In the genomic region with DNA sequence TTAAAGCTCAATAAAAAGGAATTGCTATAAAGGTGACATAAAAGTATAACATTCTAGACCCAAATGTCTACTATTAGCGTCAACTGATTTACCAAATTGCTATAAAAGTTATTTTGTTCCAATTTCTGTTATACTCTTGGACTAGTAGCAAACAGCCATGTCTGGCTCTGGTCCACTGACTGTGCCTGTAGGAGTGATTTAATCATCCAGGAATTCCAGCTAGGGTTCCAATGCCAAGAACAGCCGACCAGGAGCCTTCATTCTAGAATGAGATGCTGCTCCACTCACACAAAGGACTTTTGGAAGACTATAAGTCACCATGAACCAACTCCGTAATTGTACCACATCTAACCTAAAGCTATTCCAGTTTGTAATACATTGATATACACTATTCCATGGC, we compare ENCODE assay signal across 16 mouse cellular contexts.
A peak's percentile ranks its signal among the peaks of the same experiment; 100 is the strongest.
DNase-seq lines count a peak whose midpoint lies in the region; ATAC-seq lines count a peak whose summit lies in the region.
"Had no signal": no experiment of that assay in that cellular context is flagged by ENCODE, and none has a peak within 500 bp of the region (broad histone marks: within the 10 kb centered on the region; RNA-seq: fewer than 3 reads in every experiment).

No protein-coding gene starts in this region.

- no peak overlapping the region for H3K4me2 ChIP-seq in midbrain, embryonic 16.5 days (ENCODE audit: low read length)
- H3K4me2 ChIP-seq: hindbrain, embryonic 13.5 days; midbrain, embryonic 13.5 days had no signal

- H3K27me3 ChIP-seq in midbrain, embryonic 16.5 days (ENCODE audit: control insufficient read depth, insufficient read depth, low read depth, low read length), result no peaks in the 10 kb centered on the region
- H3K27me3 ChIP-seq: hindbrain, embryonic 13.5 days; midbrain, embryonic 13.5 days had no signal

- H3K4me3 ChIP-seq in midbrain, embryonic 16.5 days (ENCODE audit: low read depth, low read length), result no peak overlapping the region
- H3K4me3 ChIP-seq: hindbrain, embryonic 13.5 days; midbrain, embryonic 13.5 days had no signal

- no peak overlapping the region for H3K9ac ChIP-seq in midbrain, embryonic 16.5 days (ENCODE audit: low read depth, low read length)
- H3K9ac ChIP-seq: hindbrain, embryonic 13.5 days; midbrain, embryonic 13.5 days had no signal

- H3K4me1 ChIP-seq in midbrain, embryonic 16.5 days (ENCODE audit: control insufficient read depth, insufficient read depth, low read length), result no peaks in the 10 kb centered on the region
- H3K4me1 ChIP-seq: hindbrain, embryonic 13.5 days; midbrain, embryonic 13.5 days had no signal

- no peak for ATAC-seq in midbrain, embryonic 16.5 days
- ATAC-seq: intestine, embryonic 16.5 days; midbrain, embryonic 13.5 days had no signal

- no peak overlapping the region for H3K27ac ChIP-seq in midbrain, embryonic 16.5 days (ENCODE audit: low read length)
- H3K27ac ChIP-seq: hindbrain, embryonic 13.5 days; midbrain, embryonic 13.5 days had no signal

- WGBS in midbrain, embryonic 16.5 days, result 87% methylated on average over 3 of the region's 3 CpGs

- intact Hi-C loops in heart, postnatal 36 days (cut with DNase I), result no loop called here

- no peaks in the 10 kb centered on the region for H3K36me3 ChIP-seq in midbrain, embryonic 16.5 days (ENCODE audit: control insufficient read depth, insufficient read depth, low read length)
- H3K36me3 ChIP-seq: hindbrain, embryonic 13.5 days; midbrain, embryonic 13.5 days had no signal

- H3K9me3 ChIP-seq in midbrain, embryonic 16.5 days (replicated peaks; ENCODE audit: control insufficient read depth, low read length, poor library complexity, severe bottlenecking), result no peaks in the 10 kb centered on the region
- H3K9me3 ChIP-seq: hindbrain, embryonic 13.5 days; midbrain, embryonic 13.5 days had no signal

- DNase-seq in adrenal gland, adult 2 months, result peak; percentile 2
- DNase-seq in adrenal gland, postnatal 25 days, result no peak
- peak; percentile 3 to 54 for DNase-seq in layer of hippocampus, adult 18-20 months (ENCODE audit: low spot score in 2 of 2)
- no peak for DNase-seq in layer of hippocampus, adult 11-12 months (ENCODE audit: low spot score)
- peak; percentile 33 for DNase-seq in NIH3T3 (ENCODE audit: low read depth)
- DNase-seq in heart, postnatal 36 days, result peak; percentile 8 to 14
- DNase-seq in B cell, adult 2 months, result no peak
- DNase-seq: adrenal gland, adult 8-10 months; kidney, postnatal 25 days; liver; right cerebral cortex, postnatal 14 days; thymus, adult 18-20 months had no signal

Comparison
In these comparisons a context has a peak if more than half of its experiments do, and no peak if none do; other contexts are left out.
1. DNase-seq: peak in adrenal gland, adult 2 months (single experiment), layer of hippocampus, adult 18-20 months (2 of 2), NIH3T3 (single experiment) and heart, postnatal 36 days (2 of 2); none in adrenal gland, postnatal 25 days (single experiment), layer of hippocampus, adult 11-12 months (single experiment) and B cell, adult 2 months (0 of 2).